Mouse (Mus musculus) cerebellum, adult (tissue): ENCODE results near the gene Wnt6.

Experiments
- ATAC-seq: cut with Nextera tagmentation; 2 replicates; pipeline ENCODE4 v1.9.2; 2017; ENCODE audit warnings: mild to moderate bottlenecking, moderate library complexity, mixed read lengths; ENCODE audit not compliant: insufficient number of reproducible peaks, low FRiP score, low TSS enrichment

Gene Wnt6

DNA sequence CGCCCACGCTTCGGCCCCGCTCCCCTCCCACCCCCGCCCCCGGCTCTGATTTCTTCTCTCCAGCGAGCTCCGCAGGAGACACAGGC lies at the start of gene Wnt6:
TSS of gene Wnt6 (plus strand) at position 48 of the 86 bp plus-strand sequence.
- no peak for ATAC-seq

DNA sequence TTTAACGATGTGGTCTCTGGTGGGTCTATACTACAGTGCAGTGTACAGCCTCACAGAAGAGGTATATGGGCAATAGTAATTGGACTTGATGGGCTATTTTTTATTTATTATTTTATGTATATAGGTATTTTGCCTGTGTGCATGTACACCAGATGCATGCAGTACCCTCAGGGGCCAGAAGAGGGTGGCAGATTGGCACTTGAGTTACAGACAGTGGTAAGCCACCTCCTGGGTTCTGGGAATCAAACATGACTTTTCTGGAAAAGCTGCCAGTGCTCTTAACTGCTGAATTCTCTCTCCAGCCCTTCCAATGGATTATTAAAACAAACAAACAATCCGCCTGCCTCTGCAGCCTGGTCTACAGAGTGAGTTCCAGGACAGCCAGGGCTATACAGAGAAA lies 47.9 kb upstream of the Wnt6 start:
- no peak for ATAC-seq

DNA sequence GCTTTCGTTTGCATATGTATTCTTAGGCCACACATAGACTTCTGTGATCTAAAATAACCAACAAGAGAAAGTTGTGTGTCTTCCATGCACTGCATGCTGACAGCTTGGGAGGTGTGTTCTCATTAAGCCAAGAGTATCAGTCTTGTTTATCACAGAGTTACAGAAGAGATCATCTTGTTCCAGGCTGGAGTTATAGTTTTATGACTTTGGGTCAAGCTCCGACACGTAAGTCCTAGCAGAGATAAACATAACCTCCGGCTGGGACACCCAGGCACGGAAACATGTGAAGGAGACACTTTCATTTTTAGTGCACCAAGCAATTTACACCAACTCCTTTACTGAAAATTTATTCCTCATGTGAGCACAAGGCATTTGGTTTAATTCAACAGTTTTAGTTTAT lies 45.6 kb upstream of the Wnt6 start:
- ATAC-seq = no peak

DNA sequence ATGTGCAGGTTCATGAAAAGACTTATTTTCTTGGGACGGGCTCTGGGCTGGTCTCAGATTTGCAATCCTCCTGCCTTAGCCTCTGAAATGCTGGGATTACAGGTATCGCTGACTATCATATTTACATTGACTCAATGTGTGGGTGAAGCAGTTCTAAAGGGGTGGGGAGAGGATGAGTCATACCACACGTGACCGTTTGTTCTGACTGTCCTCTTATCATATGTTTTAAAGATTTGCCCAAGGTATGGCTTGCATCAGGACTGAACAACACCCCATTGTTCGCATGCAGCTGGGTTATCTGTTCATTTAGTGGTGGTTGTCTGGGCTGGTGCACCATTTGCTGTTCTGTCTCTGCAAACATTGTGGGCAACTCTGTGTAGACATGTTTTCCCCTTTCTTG lies 45.0 kb upstream of the Wnt6 start:
- ATAC-seq = no peak

DNA sequence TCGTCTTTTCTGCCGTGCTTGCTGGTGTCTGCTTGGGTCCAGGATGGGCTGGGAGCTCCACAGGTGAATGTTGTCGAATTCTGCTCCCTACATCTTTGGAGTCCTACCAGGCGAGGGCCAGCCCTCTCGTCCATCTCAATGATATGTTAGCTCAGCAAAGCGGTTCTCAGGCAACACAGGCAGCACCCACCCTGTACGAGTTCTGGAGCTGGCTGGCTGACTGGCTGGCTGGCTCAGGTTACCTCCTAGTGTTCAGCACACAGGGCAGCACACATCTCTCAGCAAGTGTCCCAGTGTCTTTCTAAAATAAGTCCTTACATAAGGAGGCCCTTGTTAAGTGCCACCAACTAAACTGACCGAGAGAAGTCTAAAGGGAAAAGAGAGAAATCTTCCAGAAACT lies 43.2 kb upstream of the Wnt6 start:
- no peak for ATAC-seq

DNA sequence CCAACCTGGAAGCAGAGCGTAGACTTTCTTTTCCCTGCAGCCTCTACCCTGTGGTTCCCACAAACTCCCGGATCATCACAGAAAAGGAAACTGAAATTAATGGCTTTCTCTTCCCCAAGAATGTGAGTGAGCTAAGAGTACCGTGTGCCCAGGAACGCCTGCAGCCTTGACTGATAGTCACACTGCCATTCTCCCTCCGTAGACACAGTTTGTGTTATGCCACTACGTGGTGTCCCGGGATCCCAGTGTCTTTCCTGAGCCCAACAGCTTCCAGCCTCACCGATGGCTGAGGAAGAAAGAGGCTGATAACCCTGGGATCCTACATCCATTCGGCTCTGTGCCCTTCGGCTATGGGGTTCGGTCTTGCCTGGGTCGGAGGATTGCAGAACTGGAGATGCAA lies 34.7 kb upstream of the Wnt6 start:
- no peak for ATAC-seq

DNA sequence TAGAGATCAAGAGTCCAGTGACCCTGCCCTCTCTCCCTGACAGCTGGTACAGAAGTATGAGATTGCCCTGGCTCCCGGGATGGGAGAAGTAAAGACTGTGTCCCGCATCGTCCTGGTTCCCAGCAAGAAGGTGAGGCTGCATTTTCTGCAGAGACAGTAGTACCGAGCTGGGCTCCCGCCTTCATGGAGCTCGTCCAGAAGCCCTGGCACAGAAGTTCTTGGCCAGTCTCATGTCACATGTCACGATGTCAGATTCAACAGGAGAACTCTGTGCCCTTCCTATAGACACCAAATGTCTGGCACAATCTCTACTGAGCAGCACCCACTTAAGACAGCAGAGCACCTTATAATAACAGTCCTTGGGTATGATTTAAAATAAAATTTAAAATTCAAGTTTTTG lies 34.2 kb upstream of the Wnt6 start:
- no peak for ATAC-seq

DNA sequence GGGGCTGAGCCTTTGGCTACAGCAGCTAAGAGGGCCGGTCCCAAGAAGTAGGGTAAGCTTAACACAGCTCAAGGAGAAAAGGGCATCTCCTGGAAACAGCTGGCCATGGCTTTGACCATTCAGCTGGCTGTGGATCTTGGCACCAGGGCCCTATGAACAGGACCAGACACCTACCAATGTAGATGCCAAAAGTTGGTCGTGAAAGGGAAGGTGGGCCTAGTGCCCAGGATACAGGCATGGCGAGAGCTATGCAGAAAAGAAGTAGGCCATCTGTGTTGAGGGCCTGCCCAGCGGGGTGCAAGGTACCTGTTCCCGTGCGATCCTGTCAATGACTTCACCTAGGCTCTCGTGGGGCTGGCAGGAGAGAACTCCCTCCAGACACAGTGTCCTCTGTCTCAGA lies 30.8 kb upstream of the Wnt6 start:
- no peak for ATAC-seq

DNA sequence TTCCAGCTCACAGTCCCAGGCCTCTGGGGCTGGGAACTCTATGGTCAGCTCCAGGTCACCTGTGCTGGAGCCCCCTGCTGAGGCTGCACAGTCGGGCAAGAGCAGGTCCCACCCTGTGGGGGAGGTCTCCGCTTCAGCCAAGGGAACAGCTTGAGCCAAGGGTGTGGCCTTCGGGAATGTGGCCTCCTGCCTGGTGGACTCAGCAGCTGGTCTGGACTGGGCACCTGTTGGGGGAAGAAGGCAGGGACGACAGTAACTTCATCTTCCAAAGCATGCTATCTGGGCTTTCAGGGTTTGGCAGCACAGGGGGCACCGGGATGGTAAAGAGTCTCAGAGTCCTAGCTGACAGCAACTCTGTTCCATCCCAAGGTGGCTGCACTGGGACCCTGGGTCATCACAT lies 24.4 kb upstream of the Wnt6 start:
- no peak for ATAC-seq

DNA sequence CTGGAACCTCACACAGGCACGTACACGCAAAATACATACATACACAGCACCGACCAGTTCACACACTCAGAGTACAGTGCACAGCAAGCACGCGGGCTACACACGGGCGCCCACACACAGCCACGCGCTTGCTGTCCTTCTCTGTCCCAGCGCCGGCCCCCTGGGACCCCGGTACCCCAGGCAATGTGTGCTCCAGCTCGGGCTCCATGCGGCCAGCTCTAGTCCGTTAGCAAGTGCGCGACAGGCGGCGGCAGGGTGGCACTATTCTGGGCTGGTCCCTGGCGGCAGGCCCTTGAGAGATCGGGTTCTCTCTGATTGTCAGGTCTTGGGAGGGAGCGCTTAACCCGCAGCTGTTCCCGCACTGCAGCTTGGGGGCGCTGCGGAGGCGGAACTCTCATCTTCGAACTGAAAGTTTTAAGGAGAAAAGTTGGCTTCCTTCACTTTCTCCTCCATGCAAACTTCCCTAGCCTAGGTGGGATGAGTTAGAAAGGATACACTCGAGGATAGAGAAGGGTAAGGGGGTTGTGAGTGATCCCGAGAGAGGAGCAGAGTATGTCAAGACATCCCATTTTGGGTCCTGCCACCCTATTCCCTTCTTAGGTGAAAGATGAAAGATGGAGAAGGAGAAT lies 22.9 kb upstream of the Wnt6 start, which contains the start of gene Prkag3:
TSS of gene Prkag3 (minus strand) at position 579 of the 629 bp plus-strand sequence.
- 0 out of 2 replicates have a peak, but pooled peaks have one; percentile 29 for ATAC-seq

DNA sequence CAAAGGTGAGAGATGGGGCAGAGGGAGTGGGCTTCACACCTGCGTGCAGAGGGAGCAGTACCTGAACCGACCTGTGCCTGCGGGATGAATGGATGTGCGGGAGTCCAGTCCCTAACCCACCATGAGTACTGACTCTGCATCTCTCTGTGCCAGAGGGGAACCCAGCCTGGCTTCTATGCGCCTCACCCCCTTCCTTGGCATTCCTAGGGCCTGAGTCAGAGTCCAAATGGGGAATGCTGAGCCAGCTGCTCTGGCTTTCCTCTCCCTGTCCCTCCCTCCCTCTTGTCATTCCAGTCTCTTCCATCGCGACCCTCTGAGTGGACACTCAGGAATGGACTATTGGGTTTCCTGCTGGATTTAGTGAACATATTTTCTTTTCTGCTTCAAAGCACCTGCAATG lies 22.4 kb upstream of the Wnt6 start:
- no peak for ATAC-seq

DNA sequence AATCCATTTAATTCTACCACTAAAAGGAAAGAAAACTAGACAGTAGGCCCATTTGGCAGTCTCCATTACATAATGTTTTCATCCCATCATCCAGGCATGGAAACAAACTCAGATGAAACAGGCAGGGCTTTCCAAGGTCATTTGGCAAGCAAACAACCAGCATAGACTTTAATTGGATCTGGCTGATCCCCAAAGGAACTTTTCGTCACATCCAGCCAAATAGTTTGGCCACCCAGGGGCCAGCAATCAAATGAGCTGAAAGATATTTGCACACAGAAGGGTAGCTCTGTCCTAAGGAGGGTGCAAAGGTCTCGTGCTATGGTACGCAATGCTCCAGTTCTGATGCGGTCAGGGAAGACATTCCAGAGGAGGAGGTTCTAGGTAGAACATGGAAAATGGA lies 21.0 kb upstream of the Wnt6 start:
- no peak for ATAC-seq

DNA sequence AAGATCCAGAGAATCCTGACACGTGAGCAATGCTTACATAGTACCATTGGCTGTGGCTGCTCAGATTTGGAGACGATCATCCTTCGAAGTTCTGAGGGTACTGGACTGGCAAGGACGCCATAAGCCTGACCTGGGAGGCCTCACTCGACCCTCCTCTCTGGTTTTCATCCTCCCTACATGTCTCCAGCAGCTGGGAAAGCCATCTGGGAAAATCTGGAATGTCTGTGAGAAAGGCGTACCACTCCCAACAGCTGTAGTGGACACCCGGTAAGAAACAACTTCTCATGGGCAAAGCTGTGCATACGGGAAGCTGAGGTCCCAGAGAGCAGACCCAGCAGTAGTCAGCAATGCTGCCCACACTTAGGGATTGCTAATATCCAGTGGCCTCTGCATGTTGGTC lies 19.5 kb upstream of the Wnt6 start:
- no peak for ATAC-seq

DNA sequence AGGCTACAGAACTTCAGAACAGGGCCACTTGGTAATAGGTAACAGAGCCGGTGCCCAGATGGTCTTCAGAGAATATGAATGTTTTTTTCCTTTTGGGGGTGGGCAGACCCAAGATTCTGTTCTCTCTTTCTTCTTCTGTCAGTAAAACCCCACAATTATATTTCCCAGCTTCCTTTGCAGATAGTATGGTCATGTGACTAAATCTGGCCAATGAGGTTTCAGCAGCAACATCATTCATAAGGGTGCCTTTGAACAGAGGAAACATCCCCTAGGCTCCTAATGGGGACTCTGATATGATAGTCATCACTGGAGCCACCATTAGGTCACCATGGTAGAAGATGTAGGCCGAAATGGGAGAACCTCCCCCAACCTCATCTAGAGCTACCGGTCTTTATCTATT lies 18.9 kb upstream of the Wnt6 start:
- ATAC-seq = no peak

DNA sequence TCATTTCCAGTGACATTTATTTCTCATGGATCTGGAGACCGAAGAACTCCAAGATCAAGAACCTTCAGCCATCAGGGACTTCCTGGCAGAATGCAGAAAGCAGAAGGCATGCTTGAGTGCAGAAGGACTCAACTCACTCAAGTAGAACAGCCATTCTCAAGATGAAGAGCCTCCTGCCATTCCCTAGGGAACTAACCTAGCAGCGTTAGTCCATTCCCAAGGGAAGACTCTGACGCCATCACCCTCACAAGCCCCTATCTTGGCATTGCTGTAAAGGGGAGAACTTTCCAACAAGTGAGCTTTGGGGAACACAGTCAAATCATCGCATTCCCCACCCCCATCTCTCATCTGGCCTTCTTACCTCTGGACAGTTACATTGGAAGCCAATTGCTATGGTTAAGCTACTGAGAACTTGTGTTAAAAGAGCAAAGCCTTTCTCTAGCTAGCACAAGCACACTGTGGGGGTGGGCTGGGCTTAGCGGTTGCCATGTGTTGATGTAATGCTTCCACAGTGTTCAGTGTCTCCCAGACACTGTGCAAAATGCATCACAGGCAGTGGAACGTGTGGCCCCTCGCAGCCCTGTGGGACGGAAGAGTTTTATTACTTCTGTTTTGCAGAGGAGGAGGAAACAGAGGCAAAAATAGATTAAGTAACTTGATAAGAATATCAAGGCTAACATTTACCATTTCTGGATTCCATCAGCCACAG lies 18.3 kb upstream of the Wnt6 start:
- no peak for ATAC-seq

DNA sequence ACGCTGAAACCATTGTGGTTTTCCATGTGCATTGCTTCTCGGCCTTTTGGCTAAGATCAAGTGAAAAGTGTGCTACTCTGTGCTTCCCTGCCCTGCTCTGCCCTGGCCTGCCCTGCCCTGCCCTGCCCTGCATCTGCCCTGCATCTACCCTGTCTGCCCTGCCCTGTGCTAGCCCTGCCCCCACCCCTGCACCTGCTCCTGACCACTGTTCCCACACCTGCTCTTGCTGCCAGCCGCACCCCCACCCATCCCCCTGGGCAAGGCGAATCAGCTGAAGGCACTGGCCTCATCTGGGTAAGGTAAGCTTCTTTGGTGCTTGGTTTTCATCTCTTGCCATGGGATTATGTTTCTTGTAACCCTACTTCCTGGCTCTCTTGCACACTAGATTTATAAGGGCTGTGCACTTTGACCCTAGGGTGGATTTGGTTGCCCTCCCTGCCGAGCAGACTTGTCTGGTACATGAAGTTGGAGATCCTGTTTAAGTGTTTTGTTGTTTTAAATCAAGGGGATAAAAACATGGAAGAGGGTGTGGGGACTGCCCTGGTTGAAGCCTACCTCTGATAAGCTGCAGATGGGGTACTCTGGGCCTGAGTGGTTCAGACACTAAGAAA lies 17.4 kb upstream of the Wnt6 start:
- ATAC-seq = no peak

DNA sequence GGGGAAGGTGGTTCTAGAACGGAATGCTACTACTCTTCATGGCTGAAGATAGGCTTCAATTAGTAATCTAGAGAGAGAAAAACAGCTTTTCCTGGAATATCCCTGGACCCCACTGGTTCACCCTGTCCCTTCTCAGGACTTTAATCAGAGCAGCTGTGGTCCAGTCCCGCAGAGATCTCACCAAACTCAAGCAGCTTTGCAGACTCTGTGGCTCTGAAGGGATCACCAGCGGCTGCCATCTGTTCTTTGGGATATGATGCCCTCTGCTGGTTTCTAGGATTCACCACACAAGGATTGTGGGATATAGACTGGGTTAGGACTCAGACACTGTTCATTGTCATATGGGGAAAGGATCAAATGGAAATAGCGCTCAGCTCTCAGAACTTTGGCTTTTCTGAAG lies 11.9 kb upstream of the Wnt6 start:
- ATAC-seq = no peak

DNA sequence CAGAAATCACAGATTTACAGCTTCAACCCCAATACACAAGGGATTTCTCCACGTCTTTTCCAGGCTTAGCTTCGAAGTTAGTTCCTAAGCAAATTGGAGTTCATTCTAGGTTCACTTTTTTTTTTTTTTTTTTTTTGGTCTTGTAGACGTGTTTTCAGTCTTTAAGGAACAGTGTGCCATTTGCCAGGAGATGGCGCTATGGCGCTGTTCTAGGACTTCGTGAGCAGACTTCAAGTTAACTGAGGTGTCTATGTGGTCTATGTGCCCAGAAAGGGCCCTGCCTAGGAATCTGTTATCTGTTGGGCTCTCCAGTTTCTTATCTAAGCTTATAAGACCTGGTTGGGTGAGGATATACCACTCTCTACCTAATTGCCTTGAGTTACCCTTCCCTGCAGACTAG lies 8.6 kb upstream of the Wnt6 start:
- ATAC-seq = no peak

DNA sequence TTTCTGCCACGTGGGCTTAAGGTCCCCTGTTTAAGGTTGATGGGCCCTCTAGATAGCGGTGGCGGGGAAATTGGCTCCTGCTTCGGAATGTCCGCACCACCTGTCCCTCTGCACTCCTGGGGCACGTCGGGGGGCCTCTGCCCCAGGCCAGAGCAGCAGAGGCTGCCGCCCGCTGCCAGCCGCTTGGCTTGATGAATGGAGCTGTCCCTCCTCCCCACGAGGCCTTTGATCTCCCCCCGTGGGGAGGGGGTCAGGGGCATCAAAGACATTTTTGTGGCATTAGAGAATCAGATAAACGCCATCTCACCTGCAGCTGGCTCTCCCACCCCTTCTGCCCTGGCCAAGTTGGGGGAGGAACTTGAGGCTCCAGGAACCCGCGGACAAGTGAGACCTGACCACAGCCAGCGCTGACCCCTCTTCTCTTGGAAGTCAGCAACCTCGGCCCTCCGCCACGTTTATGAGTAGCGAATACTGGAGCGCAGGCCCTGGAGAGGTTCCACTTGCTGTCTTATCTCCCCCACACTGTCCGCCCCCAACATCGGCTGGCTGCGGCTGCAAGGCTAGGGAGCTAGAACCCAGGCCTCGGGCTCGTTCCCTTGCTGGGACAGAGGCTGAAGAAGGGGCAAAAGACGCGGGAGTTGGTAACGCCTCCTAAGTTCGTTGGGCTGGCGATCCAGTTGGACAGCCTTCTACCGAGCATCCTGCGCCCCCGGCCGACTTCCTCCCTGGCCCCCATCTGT lies 795 bp upstream of the Wnt6 start:
- no peak for ATAC-seq

DNA sequence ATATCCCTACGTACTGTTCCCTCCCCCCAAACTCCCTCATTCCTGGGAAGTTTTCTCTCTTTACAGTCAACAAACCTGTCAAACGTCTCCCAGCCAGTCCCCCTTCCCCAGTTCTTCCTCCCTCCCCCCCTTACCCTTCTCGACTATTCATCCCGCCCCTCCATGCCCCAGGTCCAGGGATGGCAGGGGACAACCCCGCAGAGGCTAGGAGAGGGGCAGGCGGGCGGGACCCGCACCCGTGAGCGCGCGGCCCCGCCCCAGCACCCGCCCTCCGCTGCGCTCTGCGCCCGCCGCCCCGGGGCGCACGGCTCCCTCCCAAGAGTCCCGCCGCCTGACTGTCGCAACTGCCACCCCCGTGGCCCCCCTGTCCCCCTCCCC lies 236 bp upstream of the Wnt6 start:
- no peak for ATAC-seq

DNA sequence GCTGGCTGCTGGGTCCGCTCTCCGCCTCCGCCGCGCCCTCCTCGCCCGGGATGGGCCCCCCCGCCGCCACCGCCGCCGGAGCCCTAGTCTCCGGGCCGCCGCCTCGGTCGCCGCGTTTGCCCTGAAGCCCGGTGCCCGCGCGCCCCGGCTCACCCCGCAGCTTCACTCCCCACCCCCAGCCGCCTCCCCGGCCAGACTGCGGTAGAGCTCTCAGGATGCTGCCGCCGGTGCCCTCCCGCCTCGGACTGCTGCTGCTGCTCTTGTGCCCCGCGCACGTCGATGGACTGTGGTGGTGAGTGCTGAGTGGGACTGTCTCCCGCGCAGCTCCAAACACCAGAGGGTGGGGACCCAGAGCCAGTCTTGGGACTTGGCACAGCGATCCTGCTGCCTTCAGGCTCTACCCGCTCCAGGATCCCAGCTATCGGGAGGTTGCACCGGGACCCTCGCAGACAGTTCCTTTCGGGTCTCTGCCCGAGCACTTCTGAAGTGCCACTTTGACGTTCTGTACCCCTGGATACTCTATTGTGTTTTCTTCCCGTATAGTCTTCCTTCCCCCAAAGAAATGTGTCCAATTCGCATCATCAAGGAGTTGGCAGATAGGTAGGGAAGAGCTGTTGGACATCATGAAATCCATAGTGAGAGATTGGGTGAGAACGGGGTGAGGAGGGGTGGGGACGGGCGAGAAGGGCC lies 384 bp downstream of the Wnt6 start:
- ATAC-seq = no peak
